Mouse (Mus musculus) right cerebral cortex, postnatal 25 days (tissue): Measurements from ENCODE around the gene Gm21962.
A peak's percentile ranks its signal among the peaks of the same experiment; 100 is the strongest.
"Not testable (repeated sequence)": the region's sequence is repeated elsewhere in the genome, so short reads cannot be mapped to it uniquely, and the experiment has no call there.

Source experiments
- DNase-seq: peaks from one replicate; pipeline ENCODE4 v3.0.0; 2022

Gene Gm21962

GRCm38 (mm10) chr3:137671224-137671623 lies at the start of gene Gm21962:
Gene Gm21962, plus strand, starts transcription at chr3:137671524.
- DNase-seq = not testable (repeated sequence)

DNA sequence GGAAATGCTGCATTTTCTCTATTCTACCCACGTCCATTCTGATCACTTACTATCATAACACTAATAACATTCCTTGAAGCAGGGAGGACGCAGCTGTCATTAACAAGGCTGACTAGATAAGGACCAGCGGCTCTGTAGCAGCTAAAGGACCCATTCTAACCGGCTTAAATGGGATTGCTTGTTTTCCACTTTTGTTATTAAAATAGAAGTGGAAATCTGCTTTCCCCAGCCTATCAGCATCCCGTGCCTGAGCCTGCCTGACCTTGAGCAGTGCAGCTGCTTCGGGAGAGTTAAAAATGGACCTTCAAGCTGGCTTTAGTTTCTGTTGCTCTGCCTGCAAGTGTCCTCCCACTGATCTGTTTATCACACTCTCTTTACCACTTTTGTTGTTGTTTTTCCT lies 49.2 kb upstream of the Gm21962 start:
- DNase-seq = no peak

DNA sequence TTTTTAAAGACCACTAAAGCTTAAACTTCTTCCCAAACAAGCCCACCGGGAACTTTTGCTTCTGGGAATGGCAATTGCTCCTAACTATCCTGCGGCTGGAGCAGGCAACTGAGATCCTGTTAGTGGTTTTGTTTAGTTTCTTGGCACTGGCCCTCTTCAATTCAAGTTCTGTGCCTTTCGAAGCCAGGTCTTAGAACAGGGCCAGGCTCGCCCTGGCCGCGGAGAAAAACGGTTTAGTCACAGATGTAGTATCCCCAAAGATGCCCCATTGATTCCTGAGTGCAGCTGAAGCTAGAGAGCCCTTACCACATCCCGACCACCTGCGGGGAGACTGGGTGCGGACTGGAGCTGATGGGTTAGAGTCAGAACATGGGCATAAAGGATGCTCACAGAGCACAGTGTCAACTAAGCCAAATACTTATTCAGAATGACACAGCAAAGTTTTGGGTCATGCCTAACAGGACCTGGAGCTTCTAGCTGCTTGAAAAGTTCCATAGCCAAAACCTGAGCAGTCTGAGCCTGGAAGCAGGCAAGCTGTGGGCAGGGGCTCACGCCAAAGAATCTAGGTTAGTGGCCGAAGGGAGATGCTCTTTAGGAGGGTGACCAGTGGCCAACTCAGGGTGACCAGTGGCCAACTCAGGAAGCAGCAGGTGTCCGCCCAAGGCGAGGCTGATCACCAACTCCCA lies 48.3 kb upstream of the Gm21962 start:
- no peak for DNase-seq

DNA sequence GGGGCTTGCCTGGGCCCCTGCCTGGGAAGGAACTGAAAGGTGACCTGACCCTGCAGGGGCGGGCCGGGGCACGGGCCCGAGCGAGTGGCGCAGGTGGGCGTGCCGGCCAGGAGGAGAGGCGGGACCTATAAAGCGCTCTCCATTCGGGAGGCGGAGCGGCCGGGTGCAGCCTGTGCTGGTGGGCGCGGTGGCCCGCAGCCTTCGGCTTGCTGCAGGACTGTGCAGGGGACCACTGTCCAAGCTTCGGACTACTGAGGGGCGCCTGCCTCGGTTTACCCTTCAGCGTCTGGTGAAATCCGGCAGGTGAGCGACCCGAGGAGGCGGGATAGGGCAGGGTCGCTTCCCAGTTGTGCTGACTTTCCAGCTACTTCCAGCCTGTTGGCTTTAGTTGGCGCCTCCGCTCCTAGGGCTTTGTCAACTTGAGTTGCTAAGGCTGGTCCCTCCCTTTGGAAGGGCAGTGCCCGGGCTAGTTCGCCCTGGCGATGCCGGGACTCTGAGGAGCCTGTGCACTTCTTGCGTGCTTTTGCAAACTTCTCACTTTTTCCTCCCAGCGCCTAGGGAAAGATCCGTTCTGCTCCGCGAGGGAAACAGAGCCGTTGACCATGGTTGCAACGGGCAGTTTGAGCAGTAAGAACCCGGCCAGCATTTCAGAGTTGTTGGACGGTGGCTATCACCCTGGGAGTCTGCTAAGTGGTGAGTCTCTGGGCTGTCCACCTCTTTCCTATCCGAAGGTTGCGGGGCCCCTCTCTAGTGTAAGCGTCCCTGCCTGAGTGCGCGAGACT lies 47.6 kb upstream of the Gm21962 start:
- DNase-seq = peak; percentile 41

- DNase-seq = no peak
Observed at GRCm38 (mm10) chr3:137625054-137625453, 46.3 kb upstream of the Gm21962 start.

DNA sequence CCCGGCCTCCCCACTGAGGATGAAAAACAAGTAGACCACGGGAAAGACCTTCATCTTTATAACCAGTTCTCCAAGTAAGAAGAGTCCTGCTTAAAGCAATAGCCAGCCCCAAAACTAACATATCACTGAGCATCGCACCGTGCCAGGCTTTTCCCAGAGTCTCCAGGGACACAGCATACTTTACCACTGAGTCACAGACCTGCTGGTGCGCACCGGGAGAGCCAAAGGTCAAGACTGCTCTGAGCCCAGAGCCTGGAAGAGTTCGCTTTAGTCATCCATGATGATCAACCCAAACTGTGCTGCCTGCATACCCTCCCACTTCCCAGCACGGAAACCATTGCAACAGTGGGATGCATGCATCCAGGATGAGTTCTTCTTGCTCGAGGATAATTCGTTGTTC lies 37.6 kb upstream of the Gm21962 start:
- no peak for DNase-seq

DNA sequence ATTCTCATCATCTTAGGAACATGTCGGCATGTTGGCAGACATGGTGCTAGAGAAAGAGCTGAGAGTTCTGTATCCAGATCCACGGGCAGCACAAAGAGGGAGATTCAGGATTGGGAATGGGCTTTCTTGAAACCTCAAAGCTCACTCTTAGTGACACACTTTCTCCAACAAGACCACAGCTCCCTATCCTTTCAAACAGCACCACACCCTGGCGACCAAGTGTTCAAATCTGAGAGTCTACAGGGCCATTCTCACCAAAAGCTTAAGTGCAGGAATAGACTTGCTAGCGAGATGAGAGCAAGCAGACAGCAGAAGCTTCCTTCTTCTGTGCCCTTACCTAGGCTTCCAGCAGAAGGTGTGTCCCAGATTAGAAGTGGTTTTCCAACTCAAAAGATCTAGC lies 34.8 kb upstream of the Gm21962 start:
- DNase-seq = no peak

DNA sequence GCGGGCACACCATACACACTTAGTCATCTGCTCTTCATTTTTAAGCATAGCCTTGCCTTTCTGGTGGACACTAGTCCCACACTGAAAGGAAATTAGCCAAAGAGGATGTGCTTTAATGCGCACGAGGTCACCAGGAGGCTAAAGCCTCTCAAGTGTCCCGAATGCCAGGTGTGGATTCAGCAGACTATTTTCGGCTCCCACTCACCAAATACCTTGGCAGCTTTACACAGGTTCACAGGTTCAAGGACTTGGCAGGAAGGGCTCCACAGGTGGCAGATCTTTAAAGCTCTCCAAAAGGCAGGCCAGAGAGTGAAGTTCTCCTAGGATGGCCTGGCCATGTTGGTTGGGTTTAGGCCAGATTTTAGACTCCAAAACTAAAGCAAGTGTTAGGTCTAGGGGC lies 30.1 kb upstream of the Gm21962 start:
- no peak for DNase-seq

GRCm38 (mm10) chr3:137642137-137642536 lies 29.2 kb upstream of the Gm21962 start:
- DNase-seq = no peak

- no peak for DNase-seq
Observed at GRCm38 (mm10) chr3:137642568-137642967, 28.8 kb upstream of the Gm21962 start.

GRCm38 (mm10) chr3:137644081-137644480 lies 27.2 kb upstream of the Gm21962 start:
- DNase-seq = no peak

GRCm38 (mm10) chr3:137644947-137645346 lies 26.4 kb upstream of the Gm21962 start:
- DNase-seq = no peak

DNA sequence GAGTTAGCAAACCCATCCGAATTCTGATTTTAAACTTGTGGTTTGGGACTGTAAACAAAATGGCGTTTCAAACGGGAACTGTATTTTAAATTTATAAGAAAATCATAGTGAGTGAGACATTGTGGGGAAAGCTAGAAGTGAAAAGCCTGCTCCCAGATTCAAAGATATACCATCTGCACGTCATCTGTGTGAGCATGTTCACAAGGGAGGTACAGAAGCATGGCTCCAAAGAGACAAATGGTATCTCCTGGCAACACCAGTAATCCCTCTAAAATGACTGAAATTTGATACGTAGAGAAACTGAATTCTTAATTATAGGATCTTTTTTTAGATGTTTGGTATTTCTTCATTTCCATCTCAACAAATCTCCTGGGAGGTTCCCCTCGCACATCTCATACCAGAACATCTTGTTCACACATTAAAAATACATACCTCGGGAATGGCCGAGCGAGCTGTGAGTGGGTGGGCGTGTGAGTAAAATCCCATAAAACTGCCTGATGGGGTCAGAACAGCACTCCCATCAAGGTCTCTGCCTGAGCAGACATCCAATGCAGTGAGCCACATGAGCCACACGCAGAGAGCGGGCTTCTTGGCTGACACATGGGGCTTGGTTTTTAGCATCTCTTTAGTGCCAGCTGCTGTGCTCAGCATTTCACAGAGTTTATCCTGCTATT lies 23.8 kb upstream of the Gm21962 start:
- DNase-seq = peak; percentile 27

DNA sequence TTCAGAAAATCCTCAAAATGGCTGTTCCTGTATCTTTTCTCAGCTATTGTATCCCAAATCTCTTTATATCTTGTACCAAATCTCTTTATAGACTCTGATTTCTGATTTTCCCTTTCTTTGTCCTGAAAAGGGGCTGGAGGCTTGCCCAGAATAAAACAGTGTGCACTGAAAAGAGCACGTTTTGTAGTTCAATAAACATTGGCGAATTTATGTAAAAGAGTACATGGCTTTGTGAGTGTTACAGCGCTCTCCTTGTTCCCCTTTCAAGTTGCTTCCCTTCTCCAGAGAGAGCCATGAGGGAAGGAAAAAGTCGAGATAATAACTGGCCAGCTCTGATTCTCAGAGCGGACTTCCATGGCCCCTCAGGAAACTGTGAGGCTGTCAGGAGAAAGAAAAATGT lies 22.2 kb upstream of the Gm21962 start:
- DNase-seq = no peak

GRCm38 (mm10) chr3:137652853-137653252 lies 18.5 kb upstream of the Gm21962 start:
- no peak for DNase-seq

DNA sequence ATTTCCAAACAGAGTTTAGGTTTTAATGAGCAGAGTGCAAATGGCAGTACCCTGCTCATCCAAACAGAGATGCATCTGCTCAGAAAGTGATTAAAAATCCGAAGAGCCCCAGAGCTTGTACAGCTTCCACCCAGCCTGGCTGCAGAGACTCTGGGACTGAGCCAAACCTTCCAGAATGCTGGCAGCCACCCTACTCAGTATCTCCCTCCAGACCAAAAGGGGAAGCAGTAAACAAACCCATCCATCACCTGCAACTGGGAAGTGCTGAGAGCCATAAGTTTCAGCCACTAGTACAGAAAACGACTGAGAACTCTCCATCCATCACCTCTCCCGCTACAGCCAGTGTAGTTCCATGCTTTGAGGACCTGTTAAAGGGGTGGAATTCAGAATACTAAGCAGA lies 9.6 kb downstream of the Gm21962 start:
- peak; percentile 23 for DNase-seq

DNA sequence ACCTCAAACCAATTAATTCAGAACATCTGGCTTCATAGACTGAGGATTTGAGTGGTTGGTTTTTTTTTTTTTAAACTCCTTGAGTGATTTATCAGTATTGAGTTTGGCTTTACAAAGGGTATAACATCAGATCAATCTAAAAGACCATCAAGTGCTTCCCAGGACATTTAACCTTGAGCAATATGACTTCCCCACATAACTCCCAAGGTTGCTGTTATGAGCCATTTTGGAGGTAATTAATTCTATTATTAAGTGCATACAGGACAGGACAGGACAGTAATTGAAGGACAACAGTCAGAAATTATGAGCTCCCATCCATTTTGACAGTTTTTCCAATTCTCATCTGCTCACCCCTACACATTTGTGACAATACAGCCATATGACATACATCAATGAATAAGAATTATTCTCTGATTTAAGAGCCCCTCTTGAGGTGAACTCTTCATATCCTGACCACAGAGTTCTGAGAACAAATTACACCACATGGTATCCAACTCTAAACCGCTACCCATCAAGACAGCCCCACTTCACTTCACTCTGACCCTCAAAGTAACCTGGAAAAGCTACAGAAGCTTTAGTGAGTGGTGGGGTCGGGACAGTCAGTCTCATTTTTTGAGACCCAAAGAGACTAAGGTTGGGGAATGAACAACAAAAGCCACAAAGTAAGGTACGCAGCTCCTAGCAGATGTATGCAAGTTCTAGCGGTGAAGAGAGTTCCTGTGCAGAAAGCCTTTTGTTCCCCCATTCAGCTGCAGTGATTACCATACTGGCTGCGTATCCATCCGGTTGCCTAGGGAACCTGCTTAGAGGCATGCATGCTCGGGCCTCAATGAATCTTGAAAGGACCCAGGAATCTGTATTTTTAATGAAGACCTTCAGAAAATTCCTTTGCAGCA lies 11.8 kb downstream of the Gm21962 start:
- DNase-seq = peak; percentile 12

- no peak for DNase-seq
Observed at GRCm38 (mm10) chr3:137683807-137684403, 12.6 kb downstream of the Gm21962 start.

- DNase-seq = no peak
Observed at GRCm38 (mm10) chr3:137686932-137687331, 15.6 kb downstream of the Gm21962 start.

GRCm38 (mm10) chr3:137691503-137691902 lies 20.2 kb downstream of the Gm21962 start:
- no peak for DNase-seq

DNA sequence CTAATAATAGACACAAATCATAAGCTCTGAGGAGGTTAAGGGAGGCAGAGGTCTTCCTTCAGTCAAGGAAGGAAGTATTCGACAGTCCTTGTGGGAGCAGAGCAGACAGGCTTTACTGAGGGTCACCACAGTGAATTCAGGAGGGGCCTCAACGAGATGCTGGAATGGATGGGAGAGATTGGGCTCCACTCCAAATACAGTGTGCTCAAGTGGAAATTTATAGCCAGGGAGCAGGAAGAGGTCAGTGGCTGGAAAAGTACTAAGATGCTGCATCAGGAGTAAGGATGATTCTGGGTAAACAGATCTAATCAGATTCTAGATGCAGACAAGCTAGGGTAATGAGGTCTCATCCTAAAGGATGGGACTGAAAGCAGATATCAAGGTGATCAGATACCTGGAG lies 44.6 kb downstream of the Gm21962 start:
- DNase-seq = no peak

- no peak for DNase-seq
Observed at GRCm38 (mm10) chr3:137716573-137717157, 45.3 kb downstream of the Gm21962 start.
